Mouse (Mus musculus): ENCODE results near the gene Tnfsf4.

Tnfsf4 gene

GRCm38 (mm10) chr1:161452250-161452649, 57.0 kb downstream of the Tnfsf4 start:
- no peak for DNase-seq (ENCODE audit: low spot score in 2 of 2)

DNA sequence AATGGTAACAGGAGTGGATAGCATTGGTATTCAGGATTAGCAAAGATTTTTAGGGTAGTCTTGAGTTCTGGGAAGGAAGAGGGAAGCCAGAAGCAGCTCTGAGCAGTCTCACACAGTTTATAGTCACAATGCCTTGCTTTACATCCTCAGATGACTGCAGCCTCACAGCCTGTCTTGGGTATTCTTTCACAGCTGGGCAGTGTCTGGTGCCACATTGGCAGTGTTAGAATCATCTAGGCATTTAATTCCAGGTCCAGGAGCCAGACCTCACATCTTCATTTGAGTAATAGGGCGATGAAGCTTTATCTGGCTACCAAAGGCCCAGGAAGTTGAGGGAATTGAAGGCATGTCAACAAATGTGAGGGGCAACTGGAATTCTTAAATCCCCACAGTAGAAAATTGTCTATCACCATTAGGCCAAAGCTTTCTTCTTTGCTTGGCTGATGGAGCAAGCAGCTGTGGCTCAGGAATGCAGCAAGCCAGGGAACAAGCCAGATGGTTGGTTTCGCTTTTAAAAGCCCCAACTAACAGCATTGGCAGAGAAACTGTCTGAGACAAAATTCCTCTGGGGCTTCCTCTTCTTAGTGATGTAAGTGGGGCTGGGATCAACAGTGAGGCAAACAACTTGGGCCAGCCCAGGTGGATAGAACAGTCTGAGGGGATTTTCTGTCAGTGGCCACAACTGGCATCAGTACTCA, 68.3 kb downstream of the Tnfsf4 start:
- no peak for DNase-seq (ENCODE audit: low spot score in 2 of 2)

Data from spleen, postnatal 14 days (tissue).